Mouse (Mus musculus) CH12.LX (cell line): ENCODE measurements around the gene Zfp212. TPM values are rescaled to one million over a fixed set of nuclear protein-coding genes. Genes with fewer than 3 reads are reported as not detected.
A peak's percentile ranks its signal among the peaks of the same experiment; 100 is the strongest.

Experiments used
- DNase-seq: peaks from one replicate; pipeline ENCODE4 v3.0.0-alpha.2; 2013; ENCODE audit errors: extremely low read depth
- H3K27ac ChIP-seq: 2 replicates; pipeline ENCODE4 v1.5.1; 2012; ENCODE audit warnings: low read depth, mild to moderate bottlenecking, control low read depth, moderate library complexity; ENCODE audit not compliant: insufficient read depth
- H3K27me3 ChIP-seq: replicated peaks from 2 replicates; pipeline ENCODE3; 2012; ENCODE audit warnings: inconsistent platforms
- H3K36me3 ChIP-seq, 2 experiments: replicated peaks in 1 of 2; 2 replicates each; pipeline versions ENCODE3 to v1.6.1; 2012; ENCODE audit warnings: inconsistent platforms in 1 of 2, low read length in 1 of 2, mild to moderate bottlenecking in 1 of 2, mixed read lengths in 1 of 2, moderate library complexity in 1 of 2; ENCODE audit not compliant: control insufficient read depth in 1 of 2, insufficient read depth in 1 of 2
- H3K4me1 ChIP-seq, 2 experiments: 2 replicates each; pipeline ENCODE4 v1.6.1; 2012; ENCODE audit warnings: inconsistent platforms in 1 of 2, moderate library complexity in 1 of 2; ENCODE audit not compliant: insufficient read depth in 2 of 2, control insufficient read depth in 1 of 2
- H3K4me2 ChIP-seq: 2 replicates; pipeline ENCODE4 v1.6.1; 2012; ENCODE audit warnings: low read depth, mild to moderate bottlenecking, control low read depth; ENCODE audit not compliant: poor library complexity, insufficient read depth, severe bottlenecking
- H3K4me3 ChIP-seq, 3 experiments: fragments of 150-350 bp in 1 of 3; sonication (generic) in 1 of 3; replicated peaks in 1 of 3; 2 replicates each; pipeline versions ENCODE3 to v1.5.1; 2011 to 2012; ENCODE audit warnings: low read depth in 2 of 3, low read length in 2 of 3, mild to moderate bottlenecking in 2 of 3, moderate library complexity in 2 of 3, control low read depth in 1 of 3, improper control_type of control experiment in 1 of 3, inconsistent platforms in 1 of 3, mixed read lengths in 1 of 3; ENCODE audit not compliant: poor library complexity in 1 of 3
- H3K79me2 ChIP-seq: replicated peaks from 2 replicates; pipeline ENCODE4 v1.6.1; 2012; ENCODE audit warnings: mild to moderate bottlenecking, moderate library complexity; ENCODE audit not compliant: control insufficient read depth, poor library complexity, insufficient read depth, severe bottlenecking; ENCODE audit errors: extremely low read depth
- H3K9ac ChIP-seq: 2 replicates; pipeline ENCODE4 v1.6.1; 2012; ENCODE audit warnings: low read depth, mild to moderate bottlenecking, control low read depth, moderate library complexity; ENCODE audit not compliant: insufficient read depth
- H3K9me3 ChIP-seq: replicated peaks from 2 replicates; pipeline ENCODE3; 2012; ENCODE audit warnings: low read length, inconsistent platforms, mixed read lengths
- BHLHE40 ChIP-seq: IDR thresholded peaks from 2 replicates; pipeline ENCODE4 v1.6.1; 2011; ENCODE audit warnings: mild to moderate bottlenecking, low read depth, low read length, improper control_type of control experiment
- CHD1 ChIP-seq: IDR thresholded peaks from 2 replicates; pipeline ENCODE4 v1.6.1; 2012; ENCODE audit warnings: low read depth, low read length, improper control_type of control experiment, inconsistent platforms
- E2F4 ChIP-seq: IDR thresholded peaks from 2 replicates; pipeline ENCODE4 v1.6.1; 2011; ENCODE audit warnings: low read depth, low read length, improper control_type of control experiment; ENCODE audit not compliant: insufficient replicate concordance
- ELF1 ChIP-seq: IDR thresholded peaks from 2 replicates; pipeline ENCODE4 v1.6.1; 2014; ENCODE audit warnings: low read depth, mild to moderate bottlenecking, inconsistent platforms, low read length, improper control_type of control experiment
- EP300 ChIP-seq: IDR thresholded peaks from 2 replicates; pipeline ENCODE4 v1.6.1; 2011; ENCODE audit warnings: low read length, improper control_type of control experiment
- ETS1 ChIP-seq: conservative IDR thresholded peaks from 2 replicates; pipeline ENCODE4 v1.6.1; 2012; ENCODE audit warnings: low read depth, mild to moderate bottlenecking, inconsistent platforms, low read length, improper control_type of control experiment, moderate library complexity
- HCFC1 ChIP-seq: IDR thresholded peaks from 2 replicates; pipeline ENCODE4 v1.6.1; 2012; ENCODE audit warnings: low read depth, mild to moderate bottlenecking, inconsistent platforms, low read length, improper control_type of control experiment
- IRF4 ChIP-seq: IDR thresholded peaks from 2 replicates; pipeline ENCODE4 v1.6.1; 2014; ENCODE audit warnings: low read depth, mild to moderate bottlenecking, inconsistent platforms, low read length, improper control_type of control experiment
- JUN ChIP-seq: IDR thresholded peaks from 2 replicates; pipeline ENCODE4 v1.6.1; 2011; ENCODE audit warnings: low read depth, mild to moderate bottlenecking, low read length, improper control_type of control experiment, moderate library complexity; ENCODE audit not compliant: insufficient read depth
- JUND ChIP-seq: conservative IDR thresholded peaks from 2 replicates; pipeline ENCODE4 v1.6.1; 2011; ENCODE audit warnings: low read depth, low read length, improper control_type of control experiment
- KAT2A ChIP-seq: IDR thresholded peaks from 2 replicates; pipeline ENCODE4 v1.6.1; 2012; ENCODE audit warnings: low read length, improper control_type of control experiment, inconsistent platforms; ENCODE audit not compliant: insufficient replicate concordance
- MAFK ChIP-seq: IDR thresholded peaks from 2 replicates; pipeline ENCODE4 v1.6.1; 2011; ENCODE audit warnings: low read length, improper control_type of control experiment; ENCODE audit not compliant: insufficient replicate concordance
- MAX ChIP-seq: IDR thresholded peaks from 2 replicates; pipeline ENCODE4 v1.6.1; 2011; ENCODE audit warnings: low read length, improper control_type of control experiment
- MAZ ChIP-seq: IDR thresholded peaks from 2 replicates; pipeline ENCODE4 v1.6.1; 2012; ENCODE audit warnings: low read depth, mild to moderate bottlenecking, inconsistent platforms, low read length, improper control_type of control experiment, moderate library complexity
- MXI1 ChIP-seq: IDR thresholded peaks from 2 replicates; pipeline ENCODE4 v1.6.1; 2011; ENCODE audit warnings: mild to moderate bottlenecking, low read depth, low read length, improper control_type of control experiment
- MYC ChIP-seq: IDR thresholded peaks from 2 replicates; pipeline ENCODE4 v1.6.1; 2011; ENCODE audit warnings: low read depth, mild to moderate bottlenecking, improper control_type of control experiment, low read length
- NELFE ChIP-seq: IDR thresholded peaks from 2 replicates; pipeline ENCODE4 v1.6.1; 2011; ENCODE audit warnings: low read depth, low read length, improper control_type of control experiment
- NRF1 ChIP-seq: IDR thresholded peaks from 2 replicates; pipeline ENCODE4 v1.6.1; 2014; ENCODE audit warnings: low read depth, mild to moderate bottlenecking, inconsistent platforms, low read length, improper control_type of control experiment, moderate library complexity
- PAX5 ChIP-seq: IDR thresholded peaks from 2 replicates; pipeline ENCODE4 v1.6.1; 2012; ENCODE audit warnings: low read length, inconsistent platforms, mixed read lengths
- POLR2A ChIP-seq: IDR thresholded peaks from 2 replicates; pipeline ENCODE4 v1.6.1; 2011; ENCODE audit warnings: low read depth, mild to moderate bottlenecking, improper control_type of control experiment, low read length
- POLR2AphosphoS2 ChIP-seq: IDR thresholded peaks from 2 replicates; pipeline ENCODE4 v1.6.1; 2011; ENCODE audit warnings: low read depth, low read length, improper control_type of control experiment
- RAD21 ChIP-seq: IDR thresholded peaks from 2 replicates; pipeline ENCODE4 v1.6.1; 2011; ENCODE audit warnings: low read depth, mild to moderate bottlenecking, low read length, improper control_type of control experiment, moderate library complexity
- RCOR1 ChIP-seq: conservative IDR thresholded peaks from 2 replicates; pipeline ENCODE4 v1.6.1; 2012; ENCODE audit warnings: low read depth, mild to moderate bottlenecking, inconsistent platforms, low read length, improper control_type of control experiment
- SIN3A ChIP-seq: IDR thresholded peaks from 2 replicates; pipeline ENCODE4 v1.6.1; 2012; ENCODE audit warnings: low read length, improper control_type of control experiment, inconsistent platforms
- TBP ChIP-seq: conservative IDR thresholded peaks from 2 replicates; pipeline ENCODE4 v1.6.1; 2011; ENCODE audit warnings: low read depth, low read length, improper control_type of control experiment
- TCF12 ChIP-seq: IDR thresholded peaks from 2 replicates; pipeline ENCODE4 v1.6.1; 2014; ENCODE audit warnings: low read depth, mild to moderate bottlenecking, inconsistent platforms, low read length, improper control_type of control experiment
- USF1 ChIP-seq: IDR thresholded peaks from 2 replicates; pipeline ENCODE4 v1.6.1; 2014; ENCODE audit warnings: low read depth, mild to moderate bottlenecking, inconsistent platforms, low read length, improper control_type of control experiment
- USF2 ChIP-seq: conservative IDR thresholded peaks from 2 replicates; pipeline ENCODE4 v1.6.1; 2011; ENCODE audit warnings: low read depth, low read length, improper control_type of control experiment
- ZC3H11A ChIP-seq: IDR thresholded peaks from 2 replicates; pipeline ENCODE4 v1.6.1; 2012; ENCODE audit warnings: low read depth, mild to moderate bottlenecking, inconsistent platforms, low read length, improper control_type of control experiment
- ZKSCAN1 ChIP-seq: IDR thresholded peaks from 2 replicates; pipeline ENCODE4 v1.6.1; 2012; ENCODE audit warnings: low read depth, inconsistent platforms, low read length, improper control_type of control experiment, borderline replicate concordance
- ZMIZ1 ChIP-seq: IDR thresholded peaks from 2 replicates; pipeline ENCODE4 v1.6.1; 2012; ENCODE audit warnings: low read depth, mild to moderate bottlenecking, inconsistent platforms, low read length, improper control_type of control experiment
- ZNF384 ChIP-seq: IDR thresholded peaks from 2 replicates; pipeline ENCODE4 v1.6.1; 2012; ENCODE audit warnings: low read depth, low read length, improper control_type of control experiment, inconsistent platforms
- dilution Hi-C: fragments of 300-500 bp; cut with MboI; formaldehyde crosslinking; loops from 2 replicates; pipeline ENCODE4 v1.14.3; 2020; ENCODE audit warnings: low sequenced_read_pairs; ENCODE audit not compliant: extremely low pct_unique_long_range_greater_than_20kb, extremely low pct_ligation_motif_present
- in situ Hi-C: fragments of 300-500 bp; cut with MboI; formaldehyde crosslinking; loops from 3 replicates; pipeline ENCODE4 v1.14.3; 2019; ENCODE audit warnings: low sequenced_read_pairs, low pct_ligation_motif_present, low pct_unique_long_range_greater_than_20kb, mixed read lengths
- polyA plus RNA-seq: library from polyadenylated mRNA; unstranded; fragments of >175 nt; gene quantifications from 2 replicates; pipeline ENCODE4 v1.2.1, GENCODE M21; 2012; ENCODE audit warnings: low read depth; ENCODE audit not compliant: insufficient read length
- total RNA-seq, 2 experiments: library from RNA; depleted of rRNA; stranded (reverse); fragments of 300-350 nt in 1 of 2; fragments of >200 nt in 1 of 2; gene quantifications; 2 replicates each; pipeline ENCODE4 v1.2.3; 2012 to 2014

The Zfp212 gene
- total and polyA plus RNA-seq, 3 experiments: 5.1 to 12.1 (median 6.3) TPM

DNA sequence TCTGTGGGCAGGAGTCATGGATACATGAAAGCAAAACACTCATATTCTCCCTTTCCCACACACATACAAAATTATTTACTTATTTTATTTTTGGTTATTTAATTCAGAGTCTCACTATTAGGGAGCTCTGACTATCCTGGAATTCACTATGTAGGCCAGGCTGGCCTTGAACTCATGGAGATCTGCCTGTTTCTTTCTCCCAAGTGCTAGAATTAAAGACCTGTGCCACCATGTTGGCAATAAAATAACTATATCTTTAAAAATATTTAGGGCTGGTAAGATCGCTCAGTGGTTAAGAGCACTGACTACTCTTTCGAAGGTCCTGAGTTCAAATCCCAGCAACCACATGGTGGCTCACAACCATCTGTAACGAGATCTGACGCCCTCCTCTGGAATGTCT, 27.1 kb downstream of the Zfp212 start:
- Histone ChIP-seq H3K4me1 (peaks cover 0 to 7% of the 10 kb centered on the region in 2 experiments; a peak in 1 of 4 replicates), H3K36me3 (peaks cover 52 to 65% of the 10 kb centered on the region in 2 experiments)
- no peak for TF ChIP-seq TCF12
- TF ChIP-seq TBP: no peak
- no peak for TF ChIP-seq JUN
- TF ChIP-seq MXI1: no peak
- TF ChIP-seq ETS1: no peak
- TF ChIP-seq NELFE: no peak
- TF ChIP-seq RAD21: no peak
- no peak for TF ChIP-seq MAZ
- TF ChIP-seq RCOR1: no peak
- TF ChIP-seq POLR2AphosphoS2: no peak
- TF ChIP-seq USF1: no peak
- no peak for TF ChIP-seq ZMIZ1
- TF ChIP-seq EP300: no peak
- no peak for TF ChIP-seq IRF4
- TF ChIP-seq NRF1: no peak
- TF ChIP-seq ZNF384: no peak
- TF ChIP-seq MAFK: no peak
- no peak for TF ChIP-seq KAT2A
- no peak for TF ChIP-seq BHLHE40
- TF ChIP-seq, all 38 proteins: peak for 0
- dilution Hi-C loops (no loop called here), in situ Hi-C loops (no loop called here)
- Histone ChIP-seq H3K27ac (no peak overlapping the region), H3K9ac (no peak overlapping the region), H3K27me3 (no peaks in the 10 kb centered on the region), H3K79me2 (peaks cover 7% of the 10 kb centered on the region), H3K4me2 (no peak overlapping the region), H3K4me3 (no peak overlapping the region), H3K9me3 (peaks cover 17% of the 10 kb centered on the region)
- DNase-seq: no peak

DNA sequence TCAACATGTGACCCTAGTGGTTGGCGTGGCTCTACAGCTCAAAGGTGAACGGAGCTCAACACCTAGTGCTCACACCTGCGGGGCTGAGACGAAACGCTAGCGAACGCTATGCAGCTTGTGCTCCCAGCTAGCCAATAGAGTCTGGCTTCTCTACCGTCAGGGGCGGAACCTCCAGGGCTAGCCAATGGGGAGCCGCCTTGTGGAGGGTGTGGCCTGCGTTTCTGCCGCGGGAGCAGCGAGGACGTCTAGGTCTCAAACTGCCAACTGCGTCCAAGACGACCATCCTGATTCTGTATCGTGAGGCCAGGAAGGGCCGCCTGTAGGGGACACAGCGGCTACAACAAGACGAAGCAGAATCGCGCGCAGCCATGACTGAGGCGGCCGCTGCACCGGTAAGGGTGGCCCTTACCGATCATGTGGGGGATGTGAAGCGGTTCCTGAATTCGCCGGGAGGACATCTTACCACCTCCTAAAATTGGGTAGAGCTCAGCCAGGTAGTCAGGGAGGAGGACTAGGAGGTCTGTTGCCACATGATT, 33.0 kb downstream of the Zfp212 start, which contains the start of gene Zfp956:
Gene Zfp956, plus strand, starts transcription at position 200 of the 536 bp plus-strand sequence.
- in situ Hi-C loops (no loop called here), dilution Hi-C loops (no loop called here)
- H3K27me3 ChIP-seq: no peaks in the 10 kb centered on the region
- peaks cover 8 to 40% of the 10 kb centered on the region in 2 experiments; a peak in 3 of 4 replicates for H3K4me1 ChIP-seq
- H3K9ac ChIP-seq: peak within 1 kb of the TSS; percentile 99
- H3K9me3 ChIP-seq: no peaks in the 10 kb centered on the region
- peaks cover 40 to 64% of the 10 kb centered on the region in 2 experiments for H3K36me3 ChIP-seq
- DNase-seq: peak; percentile 92
- H3K4me3 ChIP-seq: peak within 1 kb of the TSS; percentile 72 to 89 (median 84)
- no peaks in the 10 kb centered on the region; the same call in 1 of the 2 replicates for H3K79me2 ChIP-seq
- H3K27ac ChIP-seq: peak within 1 kb of the TSS; percentile 39; the same call in 1 of the 2 replicates
- peak within 1 kb of the TSS; percentile 81 for H3K4me2 ChIP-seq
- peak; percentile 44 for TF ChIP-seq ELF1
- no peak for TF ChIP-seq ZKSCAN1
- TF ChIP-seq POLR2A: peak; percentile 79
- TF ChIP-seq JUND: no peak
- TF ChIP-seq E2F4: no peak
- TF ChIP-seq ZC3H11A: no peak
- TF ChIP-seq MYC: 0 out of 2 replicates have a peak, but pooled peaks have one; percentile 43
- peak; percentile 56; the same call in 1 of the 2 replicates for TF ChIP-seq MXI1
- peak; percentile 70; the same call in 1 of the 2 replicates for TF ChIP-seq SIN3A
- 0 out of 2 replicates have a peak, but pooled peaks have one; percentile 36 for TF ChIP-seq NELFE
- peak; percentile 61; the same call in 1 of the 2 replicates for TF ChIP-seq TBP
- TF ChIP-seq IRF4: no peak
- TF ChIP-seq NRF1: peak; percentile 44; the same call in 1 of the 2 replicates
- TF ChIP-seq MAFK: no peak
- TF ChIP-seq HCFC1: no peak
- TF ChIP-seq POLR2AphosphoS2: peak; percentile 98
- no peak for TF ChIP-seq PAX5
- no peak; the same call in 1 of the 2 replicates for TF ChIP-seq USF2
- no peak for TF ChIP-seq CHD1
- no peak for TF ChIP-seq RAD21
- no peak for TF ChIP-seq MAX
